Mouse (Mus musculus): ENCODE measurements at regions not wholly inside any gene's neighbourhood (a gene's known extent, or its start where the extent isn't known, plus 50 kb on each side); places are given as distances from the start of the nearest gene placed in this dataset.

GRCm38 (mm10) chr8:34689049-34689824, 577.7 kb upstream of the Gm10131 start:
- Histone ChIP-seq H3K27me3 (ENCODE audit: control insufficient read depth, insufficient read depth, low read length) (no peaks in the 10 kb centered on the region), H3K36me3 (ENCODE audit: control insufficient read depth, insufficient read depth, low read length) (no peaks in the 10 kb centered on the region), H3K4me1 (ENCODE audit: control insufficient read depth in 2 of 2, insufficient read depth in 2 of 2, low read length in 2 of 2) (peaks cover 5 to 9% of the 10 kb centered on the region in 2 experiments; a peak in 2 of 4 replicates), H3K4me2 (ENCODE audit: low read length) (peak overlapping the region; percentile 67), H3K9me3 (ENCODE audit: control insufficient read depth, low read length) (no peaks in the 10 kb centered on the region), H3K9ac (ENCODE audit: low read length) (peak overlapping the region; percentile 21; the same call in 1 of the 2 replicates), H3K27ac (replicated peaks in 1 of 2; ENCODE audit: control insufficient read depth in 1 of 2, insufficient read depth in 1 of 2, low read depth in 2 of 2, low read length in 2 of 2) (no peak overlapping the region), H3K4me3 (ENCODE audit: control insufficient read depth in 1 of 2, insufficient read depth in 1 of 2, low read depth in 1 of 2, low read length in 2 of 2) (peak overlapping the region; percentile 30 to 31)
- WGBS: 25% methylated on average over 33 of the region's 33 CpGs
- ATAC-seq (ENCODE audit: insufficient number of reproducible peaks, insufficient read depth, low FRiP score, low read depth): no peak

DNA sequence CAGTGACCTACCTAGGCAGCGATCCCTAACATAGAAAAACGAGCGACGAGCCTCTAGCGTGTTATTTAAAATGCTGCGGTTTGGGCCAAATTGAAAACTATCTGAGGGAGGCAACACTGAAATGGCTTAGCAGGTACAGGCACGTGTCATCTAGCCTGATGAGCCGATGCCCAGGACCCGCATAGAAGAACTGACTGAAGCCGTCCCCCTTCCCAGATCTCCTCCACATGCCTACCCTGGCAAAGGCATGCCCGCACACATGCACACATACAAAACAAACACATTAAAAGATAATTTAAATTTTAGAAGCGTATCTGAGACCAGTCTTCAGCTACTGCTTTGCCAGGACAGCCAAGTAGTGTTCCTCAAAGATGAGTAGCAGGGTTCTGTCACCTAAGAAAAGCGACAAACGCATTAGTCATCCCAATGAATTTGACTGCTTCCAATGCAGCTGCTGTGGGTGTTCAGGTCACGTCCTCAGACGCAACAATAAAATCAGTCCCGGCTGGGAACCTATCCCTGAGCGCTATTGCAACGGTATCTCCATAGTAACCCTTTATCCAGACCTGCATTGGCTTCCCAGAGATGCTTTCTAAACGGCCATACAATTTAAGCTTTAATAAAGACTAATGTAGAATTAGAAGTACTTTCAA, 577.0 kb upstream of the Gm10131 start:
- Histone ChIP-seq H3K27me3 (ENCODE audit: control insufficient read depth, insufficient read depth, low read length) (no peaks in the 10 kb centered on the region), H3K9me3 (ENCODE audit: control insufficient read depth, low read length) (no peaks in the 10 kb centered on the region), H3K36me3 (ENCODE audit: control insufficient read depth, insufficient read depth, low read length) (no peaks in the 10 kb centered on the region), H3K9ac (ENCODE audit: low read length) (no peak overlapping the region), H3K4me3 (ENCODE audit: control insufficient read depth in 1 of 2, insufficient read depth in 1 of 2, low read depth in 1 of 2, low read length in 2 of 2) (no peak overlapping the region), H3K4me2 (ENCODE audit: low read length) (peak overlapping the region; percentile 67; the same call in 1 of the 2 replicates), H3K4me1 (ENCODE audit: control insufficient read depth in 2 of 2, insufficient read depth in 2 of 2, low read length in 2 of 2) (peaks cover 5 to 9% of the 10 kb centered on the region in 2 experiments; a peak in 2 of 4 replicates), H3K27ac (replicated peaks in 1 of 2; ENCODE audit: control insufficient read depth in 1 of 2, insufficient read depth in 1 of 2, low read depth in 2 of 2, low read length in 2 of 2) (no peak overlapping the region)
- ATAC-seq (ENCODE audit: insufficient number of reproducible peaks, insufficient read depth, low FRiP score, low read depth): no peak
- WGBS: 77% methylated on average over 20 of the region's 20 CpGs

DNA sequence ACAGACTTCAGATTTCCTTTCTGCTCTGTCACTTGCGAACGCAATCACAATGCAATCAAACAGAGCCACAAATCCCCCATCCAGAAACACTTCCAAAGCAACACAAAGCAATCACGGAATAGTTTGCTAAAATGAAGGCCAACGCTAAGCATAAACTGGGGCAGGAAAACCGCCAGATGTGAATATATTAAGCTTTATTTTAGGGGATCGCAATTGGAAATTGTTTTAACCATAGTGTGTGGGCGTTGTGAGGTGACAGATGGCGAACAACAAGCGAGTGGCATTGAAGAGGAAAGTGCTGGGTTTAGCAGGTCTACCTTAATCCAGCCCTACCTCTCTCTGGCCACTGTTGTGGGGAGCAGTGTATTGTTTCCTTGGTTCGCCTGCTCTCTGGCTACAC, 574.8 kb upstream of the Gm10131 start:
- H3K4me1 ChIP-seq (ENCODE audit: control insufficient read depth in 2 of 2, insufficient read depth in 2 of 2, low read length in 2 of 2): peaks cover 5 to 9% of the 10 kb centered on the region in 2 experiments; a peak in 2 of 4 replicates
- no peak overlapping the region for H3K4me2 ChIP-seq (ENCODE audit: low read length)
- H3K9me3 ChIP-seq (ENCODE audit: control insufficient read depth, low read length): no peaks in the 10 kb centered on the region
- 83% methylated on average over 10 of the region's 10 CpGs for WGBS
- H3K36me3 ChIP-seq (ENCODE audit: control insufficient read depth, insufficient read depth, low read length): no peaks in the 10 kb centered on the region
- ATAC-seq (ENCODE audit: insufficient number of reproducible peaks, insufficient read depth, low FRiP score, low read depth): no peak
- no peaks in the 10 kb centered on the region for H3K27me3 ChIP-seq (ENCODE audit: control insufficient read depth, insufficient read depth, low read length)
- H3K27ac ChIP-seq (replicated peaks in 1 of 2; ENCODE audit: control insufficient read depth in 1 of 2, insufficient read depth in 1 of 2, low read depth in 2 of 2, low read length in 2 of 2): no peak overlapping the region
- H3K9ac ChIP-seq (ENCODE audit: low read length): no peak overlapping the region
- no peak overlapping the region for H3K4me3 ChIP-seq (ENCODE audit: control insufficient read depth in 1 of 2, insufficient read depth in 1 of 2, low read depth in 1 of 2, low read length in 2 of 2)

- H3K4me3 ChIP-seq (ENCODE audit: control insufficient read depth in 1 of 2, insufficient read depth in 1 of 2, low read depth in 1 of 2, low read length in 2 of 2): no peak overlapping the region
- H3K27ac ChIP-seq (replicated peaks in 1 of 2; ENCODE audit: control insufficient read depth in 1 of 2, insufficient read depth in 1 of 2, low read depth in 2 of 2, low read length in 2 of 2): no peak overlapping the region
- no peaks in the 10 kb centered on the region for H3K36me3 ChIP-seq (ENCODE audit: control insufficient read depth, insufficient read depth, low read length)
- no peaks in the 10 kb centered on the region for H3K9me3 ChIP-seq (ENCODE audit: control insufficient read depth, low read length)
- no peak overlapping the region for H3K9ac ChIP-seq (ENCODE audit: low read length)
- H3K27me3 ChIP-seq (ENCODE audit: control insufficient read depth, insufficient read depth, low read length): no peaks in the 10 kb centered on the region
- H3K4me2 ChIP-seq (ENCODE audit: low read length): no peak overlapping the region
- WGBS: 72% methylated on average over 7 of the region's 7 CpGs
- peaks cover 6 to 7% of the 10 kb centered on the region in 2 experiments; a peak in 2 of 4 replicates for H3K4me1 ChIP-seq (ENCODE audit: control insufficient read depth in 2 of 2, insufficient read depth in 2 of 2, low read length in 2 of 2)
- ATAC-seq (ENCODE audit: insufficient number of reproducible peaks, insufficient read depth, low FRiP score, low read depth): no peak
Observed at GRCm38 (mm10) chr8:34684683-34685082, 573.1 kb upstream of the Gm10131 start.

DNA sequence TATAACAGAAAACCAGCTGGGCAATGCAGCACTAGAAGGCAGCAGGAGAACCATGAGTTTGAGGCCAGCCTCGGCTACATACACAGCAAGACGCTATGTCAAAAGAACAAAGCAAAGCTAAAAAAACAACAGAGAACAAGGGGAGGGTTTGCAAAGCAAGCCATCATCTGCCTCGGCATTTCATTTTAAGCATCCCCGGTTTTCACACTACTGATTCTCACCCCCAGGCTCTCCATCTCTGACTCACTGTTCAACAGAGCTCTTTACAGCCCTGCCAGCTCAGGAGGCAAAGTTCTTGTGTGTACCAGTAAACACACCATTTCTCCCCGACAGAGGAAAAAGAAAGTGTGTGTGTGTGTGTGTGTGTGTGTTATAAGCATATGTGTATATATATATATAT, 571.6 kb upstream of the Gm10131 start:
- peaks cover 0 to 3% of the 10 kb centered on the region in 2 experiments; a peak in 1 of 4 replicates for H3K4me1 ChIP-seq (ENCODE audit: control insufficient read depth in 2 of 2, insufficient read depth in 2 of 2, low read length in 2 of 2)
- no peak for ATAC-seq (ENCODE audit: insufficient number of reproducible peaks, insufficient read depth, low FRiP score, low read depth)
- H3K9ac ChIP-seq (ENCODE audit: low read length): no peak overlapping the region
- no peaks in the 10 kb centered on the region for H3K27me3 ChIP-seq (ENCODE audit: control insufficient read depth, insufficient read depth, low read length)
- no peak overlapping the region for H3K4me3 ChIP-seq (ENCODE audit: control insufficient read depth in 1 of 2, insufficient read depth in 1 of 2, low read depth in 1 of 2, low read length in 2 of 2)
- H3K9me3 ChIP-seq (ENCODE audit: control insufficient read depth, low read length): no peaks in the 10 kb centered on the region
- 74% methylated on average over 5 of the region's 5 CpGs for WGBS
- H3K36me3 ChIP-seq (ENCODE audit: control insufficient read depth, insufficient read depth, low read length): no peaks in the 10 kb centered on the region
- no peak overlapping the region for H3K4me2 ChIP-seq (ENCODE audit: low read length)
- H3K27ac ChIP-seq (replicated peaks in 1 of 2; ENCODE audit: control insufficient read depth in 1 of 2, insufficient read depth in 1 of 2, low read depth in 2 of 2, low read length in 2 of 2): no peak overlapping the region

GRCm38 (mm10) chr8:34682221-34682620, 570.7 kb upstream of the Gm10131 start:
- no peaks in the 10 kb centered on the region for H3K27me3 ChIP-seq (ENCODE audit: control insufficient read depth, insufficient read depth, low read length)
- no peak overlapping the region for H3K4me2 ChIP-seq (ENCODE audit: low read length)
- H3K4me1 ChIP-seq (ENCODE audit: control insufficient read depth in 2 of 2, insufficient read depth in 2 of 2, low read length in 2 of 2): peaks cover 0 to 3% of the 10 kb centered on the region in 2 experiments; a peak in 1 of 4 replicates
- WGBS: 89% methylated on average over 8 of the region's 8 CpGs
- H3K27ac ChIP-seq (replicated peaks in 1 of 2; ENCODE audit: control insufficient read depth in 1 of 2, insufficient read depth in 1 of 2, low read depth in 2 of 2, low read length in 2 of 2): no peak overlapping the region
- no peak overlapping the region for H3K9ac ChIP-seq (ENCODE audit: low read length)
- H3K4me3 ChIP-seq (ENCODE audit: control insufficient read depth in 1 of 2, insufficient read depth in 1 of 2, low read depth in 1 of 2, low read length in 2 of 2): no peak overlapping the region
- no peak for ATAC-seq (ENCODE audit: insufficient number of reproducible peaks, insufficient read depth, low FRiP score, low read depth)
- H3K36me3 ChIP-seq (ENCODE audit: control insufficient read depth, insufficient read depth, low read length): no peaks in the 10 kb centered on the region
- no peaks in the 10 kb centered on the region for H3K9me3 ChIP-seq (ENCODE audit: control insufficient read depth, low read length)

- no peak overlapping the region for H3K9ac ChIP-seq (ENCODE audit: low read length)
- 30% methylated on average over 14 of the region's 14 CpGs for WGBS
Observed at GRCm38 (mm10) chr8:34679565-34680291, 568.2 kb upstream of the Gm10131 start.

More at GRCm38 (mm10) chr8:34679565-34680291, 568.2 kb upstream of the Gm10131 start:
- H3K4me2 ChIP-seq (ENCODE audit: low read length): peak overlapping the region; percentile 46
- no peaks in the 10 kb centered on the region for H3K9me3 ChIP-seq (ENCODE audit: control insufficient read depth, low read length)
- H3K27ac ChIP-seq (replicated peaks in 1 of 2; ENCODE audit: control insufficient read depth in 1 of 2, insufficient read depth in 1 of 2, low read depth in 2 of 2, low read length in 2 of 2): peak overlapping the region in 1 of 2 experiments; percentile 24; a peak in 1 of 4 replicates
- H3K36me3 ChIP-seq (ENCODE audit: control insufficient read depth, insufficient read depth, low read length): no peaks in the 10 kb centered on the region
- no peaks in the 10 kb centered on the region for H3K27me3 ChIP-seq (ENCODE audit: control insufficient read depth, insufficient read depth, low read length)
- ATAC-seq (ENCODE audit: insufficient number of reproducible peaks, insufficient read depth, low FRiP score, low read depth): no peak
- H3K4me1 ChIP-seq (ENCODE audit: control insufficient read depth in 2 of 2, insufficient read depth in 2 of 2, low read length in 2 of 2): peaks cover 0 to 3% of the 10 kb centered on the region in 2 experiments; a peak in 1 of 4 replicates
- no peak overlapping the region for H3K4me3 ChIP-seq (ENCODE audit: control insufficient read depth in 1 of 2, insufficient read depth in 1 of 2, low read depth in 1 of 2, low read length in 2 of 2)

Data from heart, embryonic 14.5 days (tissue).